Mouse (Mus musculus) ES-Bruce4 (cell line): ENCODE measurements around the gene Sept10.

Source experiments
- EP300 ChIP-seq: IDR thresholded peaks from 2 replicates; pipeline ENCODE4 v1.6.1; 2011; ENCODE audit warnings: low read depth, low read length; ENCODE audit not compliant: insufficient read depth
- POLR2A ChIP-seq: IDR thresholded peaks from one replicate; pipeline ENCODE4 v1.8.1; 2011; ENCODE audit warnings: low read length; ENCODE audit not compliant: insufficient read depth

GRCm38 (mm10) chr10:59261603-59262002, 40.0 kb upstream of the Sept10 start:
- no peak for TF ChIP-seq POLR2A
- TF ChIP-seq EP300, result no peak
